Mouse (Mus musculus) midbrain, embryonic 13.5 days (tissue): ENCODE measurements around the gene Agr3. TPM values are rescaled to one million over a fixed set of nuclear protein-coding genes. Genes with fewer than 3 reads are reported as not detected.

Experiments used
- ATAC-seq: fragments of 200-750 bp; cut with Nextera tagmentation; 2 replicates; pipeline ENCODE4 v1.8.0; 2017; ENCODE audit warnings: mild to moderate bottlenecking, moderate TSS enrichment, moderate library complexity
- H3K27ac ChIP-seq: fragments of 300-500 bp; sonication (generic); 2 replicates; pipeline ENCODE4 v1.5.1; 2015; ENCODE audit warnings: inconsistent platforms, mild to moderate bottlenecking, moderate library complexity
- H3K27me3 ChIP-seq: fragments of 300-500 bp; sonication (generic); 2 replicates; pipeline ENCODE4 v1.6.1; 2015; ENCODE audit warnings: mild to moderate bottlenecking, inconsistent platforms
- H3K36me3 ChIP-seq: fragments of 300-500 bp; sonication (generic); 2 replicates; pipeline ENCODE4 v1.6.1; 2015; ENCODE audit warnings: mild to moderate bottlenecking, inconsistent platforms
- H3K4me1 ChIP-seq: fragments of 300-500 bp; sonication (generic); replicated peaks from 2 replicates; pipeline ENCODE4 v1.6.1; 2015; ENCODE audit warnings: inconsistent platforms
- H3K4me2 ChIP-seq: fragments of 300-500 bp; sonication (generic); replicated peaks from 2 replicates; pipeline ENCODE4 v1.6.1; 2015; ENCODE audit warnings: moderate library complexity, mild to moderate bottlenecking, inconsistent platforms
- H3K4me3 ChIP-seq: fragments of 300-500 bp; sonication (generic); replicated peaks from 2 replicates; pipeline ENCODE4 v1.5.1; 2015; ENCODE audit warnings: mild to moderate bottlenecking, inconsistent platforms
- H3K9ac ChIP-seq: fragments of 300-500 bp; sonication (generic); replicated peaks from 2 replicates; pipeline ENCODE4 v1.6.1; 2015; ENCODE audit warnings: mild to moderate bottlenecking, inconsistent platforms
- H3K9me3 ChIP-seq: fragments of 300-500 bp; sonication (generic); 2 replicates; pipeline ENCODE4 v1.6.1; 2016; ENCODE audit warnings: mild to moderate bottlenecking, inconsistent platforms
- WGBS: fragments of 180-500 bp; shearing (Covaris S2); methylation state at CpG from one replicate; pipeline ENCODE4 v1.1.7; 2015; 5-methylcytosine and 5-hydroxymethylcytosine counted together
- polyA plus RNA-seq: library from polyadenylated mRNA; unstranded; fragments of >200 nt; fragmentation: Nextera tagmentation; extraction: Ambion mirVana; gene quantifications from 2 replicates; pipeline ENCODE4 v1.2.1, GENCODE M21; 2015

Agr3 gene
- not detected in 2 replicates for polyA plus RNA-seq

GRCm38 (mm10) chr12:35925402-35925801 is at the start of gene Agr3:
Gene Agr3, plus strand, starts transcription at chr12:35925620.
- Histone ChIP-seq H3K36me3 (no peaks in the 10 kb centered on the region), H3K9ac (no peak within 1 kb of the TSS), H3K27me3 (no peaks in the 10 kb centered on the region), H3K4me2 (no peak within 1 kb of the TSS), H3K4me1 (no peaks in the 10 kb centered on the region), H3K9me3 (no peaks in the 10 kb centered on the region), H3K4me3 (no peak within 1 kb of the TSS), H3K27ac (no peak within 1 kb of the TSS)
- WGBS: 90% methylated on average over 9 of the region's 9 CpGs
- no peak for ATAC-seq

GRCm38 (mm10) chr12:35884892-35885558 is 40.4 kb upstream of the Agr3 start:
- H3K4me3 ChIP-seq: no peak overlapping the region
- no peaks in the 10 kb centered on the region for H3K27me3 ChIP-seq
- no peak for ATAC-seq
- H3K36me3 ChIP-seq: no peaks in the 10 kb centered on the region
- no peak overlapping the region for H3K9ac ChIP-seq
- WGBS: 59% methylated on average over 9 of the region's 9 CpGs
- H3K4me2 ChIP-seq: no peak overlapping the region
- H3K9me3 ChIP-seq: no peaks in the 10 kb centered on the region
- no peaks in the 10 kb centered on the region for H3K4me1 ChIP-seq
- no peak overlapping the region for H3K27ac ChIP-seq

DNA sequence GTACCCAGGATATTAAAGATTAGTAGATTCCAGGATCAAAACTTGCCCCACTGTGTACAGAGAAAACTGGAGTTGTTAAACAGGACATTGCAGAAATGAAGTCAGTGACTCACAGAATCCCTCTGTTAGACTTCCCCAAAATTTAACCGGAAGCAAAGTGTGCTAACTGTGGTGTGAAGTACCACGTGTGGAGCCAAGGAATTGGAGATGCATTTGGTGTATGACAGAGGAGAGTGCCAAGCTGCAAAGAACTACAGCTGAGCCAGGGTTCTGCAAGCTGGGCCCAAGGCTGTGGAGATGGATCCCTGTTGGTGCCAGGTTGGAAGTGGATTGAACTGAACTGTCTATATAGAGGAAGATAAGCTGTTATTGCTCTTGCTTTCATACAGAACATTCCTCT is 36.0 kb upstream of the Agr3 start:
- H3K4me1 ChIP-seq: peaks cover 11% of the 10 kb centered on the region
- ATAC-seq: no peak
- no peak overlapping the region for H3K27ac ChIP-seq
- H3K9ac ChIP-seq: no peak overlapping the region
- no peaks in the 10 kb centered on the region for H3K36me3 ChIP-seq
- no peak overlapping the region for H3K4me2 ChIP-seq
- no peaks in the 10 kb centered on the region for H3K9me3 ChIP-seq
- H3K4me3 ChIP-seq: no peak overlapping the region
- WGBS: 85% methylated on average over 2 of the region's 2 CpGs
- no peaks in the 10 kb centered on the region for H3K27me3 ChIP-seq

- no peaks in the 10 kb centered on the region for H3K27me3 ChIP-seq
- H3K9ac ChIP-seq: no peak overlapping the region
- H3K4me2 ChIP-seq: no peak overlapping the region
- H3K4me3 ChIP-seq: no peak overlapping the region
- H3K27ac ChIP-seq: no peak overlapping the region
- no peaks in the 10 kb centered on the region for H3K36me3 ChIP-seq
- WGBS: 78% methylated on average over 2 of the region's 2 CpGs
- no peak for ATAC-seq
- no peaks in the 10 kb centered on the region for H3K9me3 ChIP-seq
- H3K4me1 ChIP-seq: peaks cover 16% of the 10 kb centered on the region
These were observed 34.7 kb upstream of the Agr3 start for GRCm38 (mm10) chr12:35890756-35891155.

- Histone ChIP-seq H3K36me3 (no peaks in the 10 kb centered on the region), H3K4me3 (no peak overlapping the region), H3K9me3 (no peaks in the 10 kb centered on the region), H3K4me2 (no peak overlapping the region), H3K9ac (no peak overlapping the region), H3K4me1 (peaks cover 29% of the 10 kb centered on the region), H3K27me3 (no peaks in the 10 kb centered on the region), H3K27ac (no peak overlapping the region; the same call in 1 of the 2 replicates)
- ATAC-seq: no peak
- WGBS: 7% methylated on average over 6 of the region's 6 CpGs
These were observed 31.0 kb upstream of the Agr3 start for GRCm38 (mm10) chr12:35894304-35894900.

- Histone ChIP-seq H3K4me1 (peaks cover 29% of the 10 kb centered on the region), H3K27me3 (no peaks in the 10 kb centered on the region), H3K4me3 (peak overlapping the region; percentile 43), H3K36me3 (no peaks in the 10 kb centered on the region), H3K9ac (peak overlapping the region; percentile 56; the same call in 1 of the 2 replicates), H3K9me3 (no peaks in the 10 kb centered on the region), H3K4me2 (peak overlapping the region; percentile 57), H3K27ac (peak overlapping the region; percentile 80)
- ATAC-seq: peak; percentile 34
- WGBS: 13% methylated on average over 20 of the region's 20 CpGs
These were observed 29.3 kb upstream of the Agr3 start for GRCm38 (mm10) chr12:35895875-35896763.

GRCm38 (mm10) chr12:35896764-35897282 is 28.6 kb upstream of the Agr3 start:
- peak overlapping the region; percentile 43 for H3K4me3 ChIP-seq
- no peaks in the 10 kb centered on the region for H3K27me3 ChIP-seq
- H3K9me3 ChIP-seq: no peaks in the 10 kb centered on the region
- WGBS: 3% methylated on average over 4 of the region's 4 CpGs
- ATAC-seq: peak; percentile 77
- peak overlapping the region; percentile 80 for H3K27ac ChIP-seq
- H3K9ac ChIP-seq: peak overlapping the region; percentile 56; the same call in 1 of the 2 replicates
- H3K4me2 ChIP-seq: peak overlapping the region; percentile 57
- no peaks in the 10 kb centered on the region for H3K36me3 ChIP-seq
- peaks cover 29% of the 10 kb centered on the region for H3K4me1 ChIP-seq

- no peak overlapping the region for H3K4me3 ChIP-seq
- H3K27me3 ChIP-seq: no peaks in the 10 kb centered on the region
- H3K4me1 ChIP-seq: no peaks in the 10 kb centered on the region
- no peak for ATAC-seq
- H3K9me3 ChIP-seq: no peaks in the 10 kb centered on the region
- H3K36me3 ChIP-seq: no peaks in the 10 kb centered on the region
- no peak overlapping the region for H3K27ac ChIP-seq
- no peak overlapping the region for H3K9ac ChIP-seq
- H3K4me2 ChIP-seq: no peak overlapping the region
- WGBS: 87% methylated on average over 1 of the region's 1 CpGs
These were observed 14.8 kb upstream of the Agr3 start for GRCm38 (mm10) chr12:35910632-35911031.

GRCm38 (mm10) chr12:35915813-35916212 is 9.6 kb upstream of the Agr3 start:
- Histone ChIP-seq H3K36me3 (no peaks in the 10 kb centered on the region), H3K27ac (no peak overlapping the region), H3K9me3 (no peaks in the 10 kb centered on the region), H3K27me3 (no peaks in the 10 kb centered on the region), H3K9ac (no peak overlapping the region), H3K4me1 (no peaks in the 10 kb centered on the region), H3K4me3 (no peak overlapping the region), H3K4me2 (no peak overlapping the region)
- no peak for ATAC-seq

GRCm38 (mm10) chr12:35916467-35916866 is 9.0 kb upstream of the Agr3 start:
- no peak overlapping the region for H3K9ac ChIP-seq
- H3K27me3 ChIP-seq: no peaks in the 10 kb centered on the region
- no peak for ATAC-seq
- no peak overlapping the region for H3K4me2 ChIP-seq
- H3K4me3 ChIP-seq: no peak overlapping the region
- no peak overlapping the region for H3K27ac ChIP-seq
- no peaks in the 10 kb centered on the region for H3K9me3 ChIP-seq
- H3K4me1 ChIP-seq: no peaks in the 10 kb centered on the region
- no peaks in the 10 kb centered on the region for H3K36me3 ChIP-seq
- 27% methylated on average over 1 of the region's 1 CpGs for WGBS

GRCm38 (mm10) chr12:35918031-35918430 is 7.4 kb upstream of the Agr3 start:
- no peak for ATAC-seq

GRCm38 (mm10) chr12:35927804-35928203 is 2.4 kb downstream of the Agr3 start:
- Histone ChIP-seq H3K36me3 (no peaks in the 10 kb centered on the region), H3K9me3 (no peaks in the 10 kb centered on the region), H3K4me2 (no peak overlapping the region), H3K9ac (no peak overlapping the region), H3K4me3 (no peak overlapping the region), H3K27me3 (no peaks in the 10 kb centered on the region), H3K4me1 (no peaks in the 10 kb centered on the region), H3K27ac (no peak overlapping the region)
- WGBS: 85% methylated on average over 2 of the region's 2 CpGs
- no peak for ATAC-seq

More at GRCm38 (mm10) chr12:35918031-35918430, 7.4 kb upstream of the Agr3 start:
- Histone ChIP-seq H3K9ac (no peak overlapping the region), H3K4me2 (no peak overlapping the region), H3K27ac (no peak overlapping the region), H3K27me3 (no peaks in the 10 kb centered on the region), H3K36me3 (no peaks in the 10 kb centered on the region), H3K9me3 (no peaks in the 10 kb centered on the region), H3K4me1 (no peaks in the 10 kb centered on the region), H3K4me3 (no peak overlapping the region)
- 69% methylated on average over 1 of the region's 1 CpGs for WGBS
